Mouse (Mus musculus): Measurements from ENCODE around the gene Mpdu1.
"Not testable (repeated sequence)": the region's sequence is repeated elsewhere in the genome, so short reads cannot be mapped to it uniquely, and the experiment has no call there.

Gene Mpdu1

GRCm38 (mm10) chr11:69662213-69662966 is at the start of gene Mpdu1:
Gene Mpdu1 (minus strand): TSS chr11:69662642.
- DNase-seq (ENCODE audit: low spot score), result peak; percentile 96

- DNase-seq (ENCODE audit: low spot score), result no peak
Observed at GRCm38 (mm10) chr11:69711082-69711481, 48.6 kb upstream of the Mpdu1 start.

- DNase-seq (ENCODE audit: low spot score), result no peak
Observed at GRCm38 (mm10) chr11:69710470-69710869, 48.0 kb upstream of the Mpdu1 start.

- no peak for DNase-seq (ENCODE audit: low spot score)
Observed at GRCm38 (mm10) chr11:69709554-69710446, 47.4 kb upstream of the Mpdu1 start.

GRCm38 (mm10) chr11:69708614-69709265 is 46.3 kb upstream of the Mpdu1 start:
- DNase-seq (ENCODE audit: low spot score), result no peak

GRCm38 (mm10) chr11:69707873-69708381 is 45.5 kb upstream of the Mpdu1 start:
- no peak for DNase-seq (ENCODE audit: low spot score)

- DNase-seq (ENCODE audit: low spot score), result no peak
Observed at GRCm38 (mm10) chr11:69707480-69707847, 45.0 kb upstream of the Mpdu1 start.

- DNase-seq (ENCODE audit: low spot score), result peak; percentile 76
Observed at GRCm38 (mm10) chr11:69706775-69707479, 44.5 kb upstream of the Mpdu1 start.

GRCm38 (mm10) chr11:69704613-69705010 is 42.2 kb upstream of the Mpdu1 start:
- DNase-seq (ENCODE audit: low spot score), result no peak

- no peak for DNase-seq (ENCODE audit: low spot score)
Observed at GRCm38 (mm10) chr11:69703814-69704612, 41.6 kb upstream of the Mpdu1 start.

GRCm38 (mm10) chr11:69703381-69703780 is 40.9 kb upstream of the Mpdu1 start:
- not testable (repeated sequence) for DNase-seq (ENCODE audit: low spot score)

GRCm38 (mm10) chr11:69702886-69703285 is 40.4 kb upstream of the Mpdu1 start:
- not testable (repeated sequence) for DNase-seq (ENCODE audit: low spot score)

- no peak for DNase-seq (ENCODE audit: low spot score)
Observed at GRCm38 (mm10) chr11:69699595-69699994, 37.2 kb upstream of the Mpdu1 start.

GRCm38 (mm10) chr11:69698574-69698973 is 36.1 kb upstream of the Mpdu1 start:
- no peak for DNase-seq (ENCODE audit: low spot score)

GRCm38 (mm10) chr11:69697396-69697795 is 35.0 kb upstream of the Mpdu1 start:
- DNase-seq (ENCODE audit: low spot score), result no peak

- peak; percentile 58 for DNase-seq (ENCODE audit: low spot score)
Observed at GRCm38 (mm10) chr11:69695361-69696181, 33.1 kb upstream of the Mpdu1 start, which contains the start of the genes Tnfsf12 and Tnfsfm13. Gene Tnfsf12 (minus strand): TSS chr11:69695849. Gene Tnfsfm13 (minus strand): TSS chr11:69696098.

GRCm38 (mm10) chr11:69695046-69695360 is 32.6 kb upstream of the Mpdu1 start:
- DNase-seq (ENCODE audit: low spot score), result no peak

- no peak for DNase-seq (ENCODE audit: low spot score)
Observed at GRCm38 (mm10) chr11:69693421-69693965, 31.1 kb upstream of the Mpdu1 start.

GRCm38 (mm10) chr11:69692863-69693262 is 30.4 kb upstream of the Mpdu1 start:
- DNase-seq (ENCODE audit: low spot score), result no peak
